Mouse (Mus musculus) heart, adult 2 months (tissue): ENCODE data around the gene Cfdp1.

Experiments
- CTCF ChIP-seq: fragments of 200-600 bp; IDR thresholded peaks from 2 replicates; pipeline ENCODE4 v1.8.1; 2022; ENCODE audit warnings: antibody characterized with exemption, mild to moderate bottlenecking, moderate library complexity
- POLR2A ChIP-seq: fragments of 200-500 bp; IDR thresholded peaks from 2 replicates; pipeline ENCODE4 v1.6.1; 2011; ENCODE audit warnings: mild to moderate bottlenecking, low read depth, low read length, control low read depth; ENCODE audit not compliant: insufficient read depth

DNA sequence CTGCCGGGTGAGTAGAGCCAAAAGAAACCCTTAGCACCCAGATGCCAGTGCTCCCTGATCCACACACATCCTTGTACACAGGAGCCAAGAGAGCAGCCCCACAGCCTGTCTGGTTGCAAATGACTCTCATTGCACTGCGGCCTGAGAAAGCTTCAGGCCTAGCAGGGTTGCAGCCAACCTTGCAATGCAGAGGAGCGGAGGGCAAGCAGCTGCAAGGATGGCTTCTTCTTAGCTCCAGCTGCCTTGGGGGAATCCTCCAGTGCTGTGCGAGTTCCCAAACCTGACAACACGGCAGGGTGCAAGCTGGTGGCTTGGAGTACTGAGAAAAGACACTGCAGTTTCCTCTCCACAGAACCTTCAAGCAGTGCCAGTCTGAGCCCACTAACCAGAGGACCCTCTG, 125.6 kb downstream of the Cfdp1 start:
- no peak for TF ChIP-seq CTCF
- no peak for TF ChIP-seq POLR2A
